Mouse (Mus musculus): ENCODE measurements at regions not wholly inside any gene's neighbourhood (a gene's known extent, or its start where the extent isn't known, plus 50 kb on each side); places are given as distances from the start of the nearest gene placed in this dataset.

DNA sequence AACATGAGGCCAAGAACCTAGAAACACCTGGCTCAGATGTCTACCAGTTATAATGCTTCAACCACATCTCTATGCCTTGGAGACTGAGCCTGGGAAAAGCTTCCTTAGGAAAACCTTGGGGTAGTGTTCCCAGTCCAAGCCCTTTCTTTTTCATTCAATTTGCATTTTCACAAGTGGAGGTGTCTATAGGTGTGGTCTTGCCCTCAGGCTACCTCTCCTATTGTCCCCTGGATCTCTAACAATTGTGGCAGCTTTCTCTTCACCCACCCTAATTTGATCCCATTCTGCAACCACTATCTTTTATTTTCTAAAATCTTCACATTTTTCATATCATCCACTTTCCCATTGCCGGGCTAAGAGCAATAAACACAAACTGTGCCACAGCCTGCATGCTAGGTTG lies 251.0 kb upstream of the Rbms1 start:
- DNase-seq = no peak

DNA sequence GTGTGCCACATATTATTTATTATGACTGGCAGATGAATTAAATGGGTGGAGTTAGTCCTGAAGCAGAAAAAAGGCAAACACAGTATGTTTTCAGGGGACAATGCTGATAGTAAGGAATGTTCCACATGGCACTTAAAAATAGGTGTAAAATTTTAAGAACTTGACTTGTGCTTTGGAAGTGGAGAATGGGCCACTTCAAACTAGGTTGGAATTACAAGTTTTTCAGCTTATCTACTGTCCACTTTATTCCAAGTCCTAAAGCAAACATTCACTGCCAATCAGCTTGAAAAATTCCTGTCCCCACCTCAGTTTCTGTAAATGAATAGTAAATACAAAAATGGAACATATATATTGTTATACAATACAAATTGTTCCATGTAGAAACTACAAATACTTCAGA lies 238.4 kb upstream of the Rbms1 start:
- DNase-seq = no peak

DNA sequence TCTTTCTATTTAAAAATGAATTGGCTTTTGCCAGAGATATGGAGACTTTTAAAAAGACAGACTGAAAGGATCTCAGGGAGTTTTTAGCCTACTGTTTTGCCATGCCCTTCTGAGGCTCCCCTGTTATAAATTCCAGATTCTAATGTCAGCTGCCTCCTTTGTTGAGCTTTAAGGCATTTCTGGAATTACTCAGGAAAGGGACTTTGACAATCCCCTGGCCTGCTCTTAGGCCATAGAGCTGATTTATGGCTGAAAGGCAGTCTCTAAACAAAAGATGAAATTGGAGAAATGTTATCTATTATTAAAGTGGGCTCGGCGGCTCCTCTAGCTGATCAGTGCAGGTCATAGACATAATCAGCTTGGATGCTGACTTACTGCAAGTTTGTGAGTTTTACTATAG lies 231.0 kb upstream of the Rbms1 start:
- no peak for DNase-seq

DNA sequence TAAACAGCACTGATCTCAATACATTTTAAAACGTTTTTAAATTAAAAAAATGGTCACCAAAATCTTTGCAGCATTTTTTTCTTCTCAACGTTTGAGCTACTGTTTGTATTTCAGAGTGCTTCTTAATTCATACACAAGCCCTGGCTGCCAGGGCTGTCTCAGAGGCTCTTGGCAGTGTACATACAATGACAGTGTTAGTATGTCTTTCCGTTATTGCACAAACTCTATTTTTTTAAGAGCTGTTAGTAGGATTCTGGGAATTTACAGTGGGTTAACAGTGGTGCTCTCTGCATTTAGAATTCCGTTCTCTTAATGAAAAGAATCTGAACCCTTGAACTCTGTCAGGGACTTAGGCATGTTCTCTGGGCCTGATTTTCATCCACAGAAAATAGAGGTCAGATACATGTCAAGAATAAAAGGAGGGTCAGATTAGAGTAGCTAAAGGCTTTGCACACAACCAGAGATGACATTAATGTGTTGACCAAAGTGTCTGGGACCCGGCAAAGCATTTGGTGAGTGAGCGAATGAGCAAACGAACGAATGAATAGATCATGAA lies 219.5 kb upstream of the Rbms1 start:
- no peak for DNase-seq

DNA sequence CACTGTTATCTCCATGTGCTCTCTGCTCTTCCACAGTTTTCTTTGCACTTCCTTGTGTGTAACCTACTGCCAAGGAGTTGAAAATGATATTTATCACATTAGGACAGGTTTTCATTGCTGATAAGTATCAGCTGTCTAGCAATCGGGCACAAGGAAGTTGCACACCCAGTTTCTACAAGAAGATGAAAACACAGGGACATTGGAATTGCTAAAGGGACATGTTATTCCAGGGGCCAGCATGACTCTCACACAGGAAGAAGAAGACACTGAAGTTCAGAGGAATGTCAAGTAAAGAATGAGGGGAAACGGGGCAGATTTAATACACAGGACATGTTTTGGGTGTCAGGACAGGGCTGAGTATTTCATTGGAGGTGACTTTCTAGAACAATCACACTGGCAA lies 214.8 kb upstream of the Rbms1 start:
- no peak for DNase-seq

DNA sequence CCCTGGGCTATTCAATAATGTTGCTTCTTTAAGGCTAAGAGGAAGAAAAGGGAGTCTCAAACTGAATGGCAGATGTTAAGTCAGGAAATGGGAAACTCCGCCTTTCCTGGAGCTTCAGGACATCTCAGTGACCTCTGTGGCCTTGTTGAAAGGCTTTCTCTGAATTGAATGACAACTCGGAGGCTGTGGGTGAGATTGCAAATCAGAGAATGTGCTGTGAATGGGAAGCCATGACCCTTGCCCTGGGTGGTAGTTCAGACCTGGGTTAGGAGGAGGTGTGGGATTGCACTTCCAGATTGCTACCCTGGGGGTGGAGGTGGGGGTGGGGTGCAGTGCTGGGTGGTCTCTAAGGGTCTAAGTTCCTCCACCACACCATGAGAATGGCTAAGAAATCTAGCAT lies 213.8 kb upstream of the Rbms1 start:
- DNase-seq = no peak

DNA sequence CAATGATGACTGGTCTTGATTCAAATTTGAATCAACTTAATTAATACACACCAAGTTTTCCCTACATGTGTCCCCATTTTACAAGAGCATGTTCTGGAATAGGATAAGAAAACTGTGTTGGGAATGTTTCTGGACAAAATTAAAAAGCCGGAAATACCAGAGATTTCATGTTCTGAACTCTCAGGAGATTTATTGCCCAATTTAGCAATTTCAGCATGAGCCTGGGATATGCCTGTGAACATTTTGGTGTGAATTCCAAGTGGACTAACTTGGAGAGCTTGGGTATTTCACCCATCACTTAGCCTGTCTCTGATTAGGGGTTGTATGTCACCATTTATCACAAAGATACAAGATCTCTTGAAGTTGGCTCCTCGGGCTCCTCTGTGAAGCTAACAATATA lies 210.6 kb upstream of the Rbms1 start:
- no peak for DNase-seq

DNA sequence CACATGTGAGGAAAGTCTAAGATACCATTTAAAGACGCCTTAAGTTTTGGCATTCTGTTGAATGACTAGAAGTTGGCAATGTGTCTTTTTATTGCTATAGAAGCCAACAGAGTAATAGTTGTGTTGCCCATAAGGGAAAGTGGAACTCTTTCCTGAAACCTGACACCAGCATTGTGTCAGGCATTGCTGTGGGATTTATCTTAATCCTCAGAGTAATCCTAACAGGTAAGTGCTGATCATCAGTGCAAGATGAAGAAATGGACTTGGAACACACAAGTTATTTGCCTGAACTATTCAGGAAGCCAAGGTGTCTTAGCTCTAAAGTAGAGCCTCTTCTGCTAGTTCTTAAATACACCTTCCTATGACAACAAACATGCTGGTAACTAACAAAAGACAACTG lies 198.3 kb upstream of the Rbms1 start:
- no peak for DNase-seq

DNA sequence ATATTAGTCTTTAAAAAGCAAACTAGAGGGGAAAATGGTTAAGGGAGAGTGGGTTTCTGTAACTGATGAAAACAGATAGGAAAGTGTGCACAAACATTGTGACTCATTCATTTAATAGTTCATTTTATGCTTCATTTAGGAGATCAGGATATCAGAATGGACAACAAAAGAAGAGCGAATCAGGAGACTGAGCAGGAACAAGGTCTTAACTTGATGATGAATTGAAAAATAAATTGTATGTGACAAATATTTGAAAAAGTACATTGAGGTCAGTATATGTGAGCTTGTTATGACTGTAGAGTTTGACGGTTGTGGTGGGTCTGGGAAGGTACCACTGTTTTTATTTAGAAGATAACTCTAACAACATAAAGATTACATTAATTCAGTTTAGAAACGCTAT lies 196.8 kb upstream of the Rbms1 start:
- no peak for DNase-seq

DNA sequence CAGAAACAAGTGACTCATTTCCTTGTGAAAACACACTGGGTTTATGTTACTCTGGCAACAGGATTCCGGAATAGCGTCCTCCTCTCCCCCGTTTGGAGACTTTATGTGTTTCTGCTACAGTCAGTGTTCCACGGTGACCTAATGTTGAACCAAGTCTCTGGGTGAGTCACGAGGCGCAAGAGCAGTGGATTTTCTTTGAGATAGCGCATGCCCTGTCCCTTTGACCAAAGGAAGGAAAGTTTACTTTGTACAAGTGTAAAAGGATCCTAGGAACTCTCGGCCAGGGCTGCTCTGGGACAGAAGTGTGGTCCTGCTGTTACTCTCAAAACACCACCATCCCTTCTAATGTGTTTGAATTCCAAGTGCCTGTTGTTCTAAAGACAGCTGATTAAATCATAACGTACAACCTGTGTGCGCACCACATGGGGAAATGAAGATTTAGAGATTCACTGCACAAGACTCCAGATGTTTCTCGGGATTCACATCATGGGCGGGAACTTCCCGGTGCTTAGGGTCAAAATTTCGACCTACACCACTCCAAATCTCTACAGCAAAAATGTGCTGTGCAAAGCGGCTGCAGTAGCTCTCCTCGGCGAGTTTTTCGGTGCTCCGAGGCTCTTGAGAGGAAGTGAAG lies 176.1 kb upstream of the Rbms1 start:
- peak; percentile 7 for DNase-seq

DNA sequence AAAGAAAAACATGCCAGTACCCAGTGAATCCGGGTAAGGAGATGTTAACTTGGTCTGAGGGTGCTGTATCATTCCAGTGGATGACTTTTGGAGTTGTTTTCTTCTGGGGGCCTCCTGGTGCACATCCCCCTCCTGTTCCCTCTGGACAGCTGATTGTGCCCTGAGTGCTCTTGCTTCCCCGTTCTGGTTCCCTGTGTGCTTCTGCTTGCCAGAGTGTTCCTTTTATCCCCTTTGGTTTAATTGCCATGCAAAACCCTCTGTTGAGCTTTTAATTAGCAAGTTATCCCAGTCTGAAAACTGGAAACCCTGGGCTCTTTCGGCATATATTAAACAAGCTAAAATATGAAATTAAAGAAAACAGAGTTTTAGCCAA lies 175.6 kb upstream of the Rbms1 start:
- no peak for DNase-seq

DNA sequence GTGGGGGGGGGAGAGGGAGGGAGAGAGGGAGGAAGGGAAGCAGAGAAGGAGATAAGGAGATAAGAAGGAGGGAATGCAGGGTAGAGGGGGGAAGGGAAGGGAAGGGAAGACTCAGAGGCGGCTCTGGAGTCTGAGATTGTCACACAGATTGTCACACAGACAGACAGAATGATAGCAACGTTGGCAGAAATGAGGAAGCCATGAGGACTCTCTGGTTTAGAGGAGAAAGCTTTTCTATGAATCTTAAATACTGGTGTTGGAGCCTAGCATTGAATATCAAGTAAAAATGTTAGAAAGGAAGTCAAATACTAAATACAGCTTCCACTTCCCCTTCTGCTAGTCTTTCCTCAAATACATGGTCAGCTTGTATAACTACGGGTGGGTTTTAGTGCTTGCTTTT lies 174.4 kb upstream of the Rbms1 start:
- DNase-seq = no peak

DNA sequence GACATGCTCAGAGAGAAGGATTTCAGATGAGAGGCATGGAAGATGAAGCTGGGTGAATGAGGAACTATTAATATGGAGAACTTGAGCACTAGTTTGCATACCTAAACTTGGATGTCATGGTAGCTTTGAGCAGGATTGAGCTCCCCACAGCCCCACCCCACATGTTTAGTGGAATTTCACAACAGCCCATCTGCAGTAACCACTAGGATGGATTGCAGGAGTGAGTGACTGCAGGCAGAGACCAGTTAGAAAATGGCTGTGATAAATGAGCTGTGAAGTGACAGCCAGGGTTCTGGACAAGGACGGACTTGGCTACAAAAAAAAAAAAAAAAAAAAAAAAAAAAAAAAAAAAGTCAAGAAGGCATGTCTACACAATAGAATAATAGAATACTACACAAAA lies 173.9 kb upstream of the Rbms1 start:
- no peak for DNase-seq

DNA sequence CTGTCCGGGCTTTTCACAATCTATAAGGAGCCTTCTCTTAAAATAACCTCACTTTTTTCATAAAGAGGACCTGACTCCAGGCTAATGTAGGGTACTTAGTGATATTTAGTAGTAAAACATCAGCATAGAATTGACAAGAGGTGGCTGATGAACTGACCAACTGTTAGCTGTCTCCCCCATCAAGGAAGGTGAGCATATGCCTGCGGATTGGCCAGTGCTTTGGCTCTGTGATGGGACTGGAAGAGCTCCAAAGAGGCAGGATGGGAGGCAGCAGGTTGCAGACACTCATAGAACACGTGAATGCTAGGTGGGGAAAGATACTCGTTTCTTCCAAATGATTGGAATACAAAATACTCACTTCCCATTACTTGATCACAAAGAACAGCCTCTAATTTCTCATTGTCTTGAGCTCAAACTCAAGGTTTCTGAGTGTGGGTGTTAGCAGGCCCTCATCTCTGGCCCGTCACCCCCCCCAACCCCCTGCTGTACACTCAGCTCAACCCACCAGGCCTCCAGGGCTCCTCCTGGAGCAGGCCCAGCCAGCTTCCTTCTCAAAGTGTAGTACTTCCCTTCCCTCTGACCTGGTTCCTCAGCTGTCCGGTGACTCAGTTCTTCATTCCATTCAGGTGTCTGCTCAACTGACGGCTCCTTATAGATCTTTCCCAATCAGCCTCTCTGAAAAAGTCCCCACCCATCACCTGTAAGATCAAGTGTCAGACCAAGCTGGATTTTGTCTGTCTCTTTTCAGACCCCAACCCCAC lies 160.2 kb upstream of the Rbms1 start:
- DNase-seq = no peak

DNA sequence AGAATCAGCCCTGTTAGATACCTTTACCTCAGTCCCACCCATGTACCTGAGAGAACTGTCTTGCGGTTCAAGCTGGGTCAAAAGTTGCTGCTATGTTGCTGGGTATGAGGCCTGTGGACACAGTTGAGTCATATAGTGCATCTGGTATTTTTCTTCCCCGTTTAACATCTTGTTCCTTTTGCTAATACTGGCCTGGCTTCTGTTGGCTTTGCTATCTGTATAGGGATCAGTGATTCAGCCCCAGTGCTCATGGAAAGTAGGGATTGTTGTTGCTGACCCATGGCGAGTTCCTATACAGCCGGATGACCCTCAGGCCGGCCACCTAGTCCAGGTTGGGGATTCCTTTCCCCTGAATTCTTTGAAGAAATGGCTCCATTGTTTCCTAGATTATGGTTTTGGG lies 158.3 kb upstream of the Rbms1 start:
- no peak for DNase-seq

DNA sequence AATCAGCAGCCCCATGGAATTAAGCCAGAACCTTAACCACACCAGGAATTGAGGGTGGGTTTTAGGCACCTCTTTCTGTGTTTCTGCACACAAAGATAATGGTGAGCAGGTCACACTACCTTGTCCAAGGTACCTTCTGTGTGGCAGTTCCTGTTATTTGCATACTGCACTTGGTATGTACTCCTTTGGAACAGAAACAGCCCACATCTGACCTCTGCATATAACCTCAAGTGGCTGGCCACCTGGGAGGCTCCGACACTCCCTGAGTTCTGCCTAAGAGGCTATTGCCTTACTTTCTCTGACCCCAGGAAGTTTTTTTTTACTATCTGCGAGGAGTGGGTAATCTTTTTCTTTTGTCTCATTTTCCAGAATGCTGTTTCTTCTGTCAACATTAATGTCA lies 151.6 kb upstream of the Rbms1 start:
- no peak for DNase-seq

DNA sequence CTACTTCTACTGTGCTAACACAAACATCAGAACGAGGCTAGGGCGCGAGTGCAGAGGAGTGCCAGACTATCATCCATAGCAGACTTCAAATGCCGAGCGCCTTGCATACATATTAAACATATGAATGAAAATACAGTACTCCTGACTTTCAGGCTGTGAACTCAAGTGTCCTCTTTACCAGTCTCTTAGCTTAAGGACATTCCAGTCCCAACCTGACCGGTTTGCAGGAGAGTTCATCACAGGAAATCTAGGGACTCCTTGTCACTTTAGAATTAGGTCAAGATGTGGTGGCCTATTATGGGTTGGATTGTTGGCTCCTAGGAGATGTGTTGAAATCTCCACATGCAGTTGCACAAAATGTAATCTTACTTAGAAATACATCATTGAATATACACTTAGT lies 150.9 kb upstream of the Rbms1 start:
- DNase-seq = no peak

DNA sequence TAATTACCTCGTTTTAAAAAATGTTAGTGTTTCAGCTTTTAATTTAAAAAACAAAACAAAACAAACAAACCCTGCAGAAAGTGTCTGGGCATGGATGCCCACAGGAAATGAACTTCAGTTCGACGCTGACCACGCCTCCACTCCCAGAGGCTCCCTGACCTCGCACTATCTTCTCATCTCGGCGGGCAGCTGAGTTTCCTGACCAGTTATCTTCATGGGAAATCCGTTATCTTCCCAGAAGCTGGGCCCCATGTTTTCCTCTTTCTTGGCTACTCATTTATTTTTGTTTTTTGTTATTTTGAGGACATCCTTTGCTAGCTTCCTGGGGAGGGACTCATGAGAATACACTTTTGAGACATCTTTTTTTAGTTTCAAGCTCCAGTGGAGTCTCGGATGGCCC lies 147.6 kb upstream of the Rbms1 start:
- DNase-seq = no peak

DNA sequence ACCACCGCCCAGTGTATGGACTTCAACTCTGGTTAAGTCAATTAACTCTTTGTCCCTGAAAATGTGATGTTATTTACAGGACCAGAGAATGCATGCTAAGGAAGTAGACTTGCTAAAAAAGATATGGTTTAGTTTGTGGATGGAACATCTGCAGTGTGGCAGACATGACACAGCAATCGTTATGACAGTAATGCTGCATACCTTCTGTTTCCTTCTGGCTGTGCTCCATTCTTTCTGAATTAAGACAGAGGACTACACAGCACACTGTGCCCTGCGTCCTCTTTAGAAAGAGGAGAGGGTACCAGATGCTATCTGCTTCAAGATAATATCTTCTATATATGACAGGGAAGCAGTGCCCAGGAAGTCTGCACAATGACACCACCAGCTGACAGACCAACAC lies 146.6 kb upstream of the Rbms1 start:
- DNase-seq = no peak

DNA sequence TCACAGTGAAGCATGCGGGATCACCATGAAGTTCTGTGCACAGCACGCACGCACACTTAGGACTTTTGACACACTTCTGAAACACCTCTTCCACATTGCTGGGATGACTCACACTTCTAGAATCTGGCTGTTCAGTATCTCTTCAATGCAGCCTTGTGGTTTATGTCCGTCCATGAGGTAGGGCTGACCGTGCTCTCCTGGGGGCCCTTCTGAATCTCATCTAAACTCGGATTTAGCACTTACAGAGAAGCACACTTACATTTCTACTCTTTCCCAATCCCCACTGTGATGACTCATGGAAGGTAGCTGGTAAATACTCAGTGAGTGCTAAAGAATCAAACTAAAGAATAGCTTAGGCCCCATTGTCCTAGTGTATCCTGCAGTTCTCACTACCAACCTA lies 142.2 kb upstream of the Rbms1 start:
- no peak for DNase-seq

DNA sequence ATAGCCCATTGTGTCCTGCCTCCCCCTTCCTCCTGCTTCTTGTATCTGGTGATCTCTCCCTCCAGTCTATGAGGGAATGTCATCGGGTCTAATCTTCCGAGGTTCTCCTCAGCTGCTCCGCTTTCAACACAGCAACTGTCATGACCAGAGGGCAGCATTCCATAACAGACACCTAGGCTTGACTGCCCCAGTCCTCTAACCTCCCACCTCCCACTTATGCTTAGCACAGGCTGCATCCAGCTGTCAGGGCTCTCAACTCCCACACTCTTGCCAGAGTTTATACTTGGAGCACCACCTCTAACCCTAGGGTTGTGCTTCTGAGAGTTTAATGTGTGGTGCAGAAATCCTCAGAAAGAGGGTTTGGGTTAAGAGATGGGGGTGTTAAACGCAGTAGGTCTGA lies 137.9 kb upstream of the Rbms1 start:
- DNase-seq = no peak

DNA sequence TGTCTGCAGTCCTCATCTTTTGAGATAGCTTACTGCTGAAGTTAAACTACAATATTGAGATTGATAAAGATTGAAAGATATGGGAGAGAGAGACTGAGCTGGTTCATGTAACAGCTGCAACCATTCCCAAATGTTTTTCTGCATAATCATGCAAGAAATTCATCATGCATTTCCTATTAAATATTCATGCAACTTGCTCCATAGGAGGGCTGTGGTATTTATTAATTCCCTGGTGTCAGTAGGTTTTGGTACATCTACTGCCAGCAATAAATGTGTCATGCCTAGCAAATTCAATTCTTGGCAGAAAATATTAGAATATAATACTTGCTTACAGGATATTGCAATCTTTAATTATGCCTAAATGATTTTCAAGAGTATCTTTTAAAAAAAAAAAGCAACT lies 125.5 kb upstream of the Rbms1 start:
- no peak for DNase-seq

DNA sequence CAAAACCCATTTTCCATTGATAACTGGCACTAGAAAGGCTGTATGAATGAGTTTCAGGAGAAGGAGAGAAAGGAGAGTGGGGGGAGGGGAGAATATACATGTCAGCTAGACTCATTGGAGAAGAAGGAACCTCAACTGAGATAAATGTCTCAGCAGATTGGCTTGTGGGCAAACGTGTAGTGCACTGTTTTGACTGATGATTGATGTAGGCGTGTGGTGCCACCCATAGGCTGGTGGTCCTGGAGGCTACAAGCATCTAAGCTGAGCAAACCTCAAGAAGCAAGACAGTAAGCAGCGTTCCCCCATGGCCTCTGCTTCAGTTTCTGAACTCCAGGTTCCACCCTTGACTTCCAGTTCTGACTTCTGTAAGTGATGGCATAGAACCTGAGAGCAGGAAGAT lies 121.8 kb upstream of the Rbms1 start:
- DNase-seq = no peak

DNA sequence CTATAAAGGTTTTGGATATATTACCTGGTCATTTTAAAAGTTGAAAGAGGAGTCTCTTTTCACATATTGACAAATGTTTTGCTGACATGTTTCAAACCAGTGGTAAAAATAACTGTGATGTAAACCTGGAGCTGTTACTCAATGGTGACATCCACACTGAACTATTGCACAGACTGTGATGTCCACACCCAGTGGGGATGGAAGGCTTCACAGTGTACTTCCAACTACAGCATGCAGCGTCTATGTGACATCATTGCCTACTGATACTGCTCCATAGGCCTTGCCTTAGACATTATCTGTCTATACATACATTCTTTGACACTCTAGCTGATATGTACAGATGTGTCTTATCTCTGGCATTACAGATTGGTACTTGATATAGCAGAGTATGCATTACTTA lies 120.1 kb upstream of the Rbms1 start:
- no peak for DNase-seq

DNA sequence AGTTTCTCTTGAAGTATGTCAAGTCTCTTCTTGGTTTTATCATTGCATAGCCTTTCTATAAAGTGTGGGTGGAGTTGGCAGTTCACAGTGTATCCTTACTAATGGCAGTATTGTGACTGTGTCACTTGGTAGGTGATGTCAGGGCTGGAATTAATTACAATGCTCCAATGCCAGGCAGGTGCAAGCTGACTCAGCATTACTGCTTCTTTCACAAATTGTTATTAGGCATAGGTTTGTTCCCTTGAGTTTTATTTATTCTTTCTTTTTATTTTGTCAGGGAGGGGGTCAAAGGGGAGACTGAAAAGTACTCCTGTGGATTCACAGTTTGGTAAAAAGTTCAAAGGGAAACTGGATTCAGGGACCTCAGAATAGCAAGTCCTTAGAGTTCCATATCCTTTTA lies 119.6 kb upstream of the Rbms1 start:
- no peak for DNase-seq

All from layer of hippocampus, adult 9-11 months (tissue).